Mouse (Mus musculus): ENCODE results near the gene Ncl. TPM values are rescaled to one million over a fixed set of nuclear protein-coding genes. Genes with fewer than 3 reads are reported as not detected.

The Ncl gene
- polyA plus RNA-seq, 1 experiment from 2014 or later = 219 TPM

DNA sequence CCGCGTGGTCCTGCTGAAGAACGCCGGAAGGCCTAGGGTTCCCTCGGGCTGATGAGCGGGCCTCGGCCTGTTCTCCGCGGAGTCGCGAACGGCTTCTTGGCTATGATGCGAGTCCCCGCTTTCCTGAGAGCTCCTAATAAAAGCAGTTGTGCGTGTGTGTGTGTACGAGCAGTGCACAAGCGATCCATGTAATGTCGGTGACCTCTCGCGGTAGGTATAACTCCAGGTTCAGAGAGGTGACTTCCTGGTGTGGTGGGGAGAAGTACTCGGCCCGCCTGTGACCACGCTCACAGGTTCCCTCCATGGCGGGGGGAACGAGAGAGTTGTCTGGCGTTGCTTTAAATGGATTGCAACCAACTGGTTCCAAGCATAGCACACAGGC, 589 bp upstream of the Ncl start:
- H3K27ac ChIP-seq = peak overlapping the region; percentile 79
- H3K4me1 ChIP-seq (replicated peaks) = peaks cover 21% of the 10 kb centered on the region
- no peaks in the 10 kb centered on the region for H3K27me3 ChIP-seq
- H3K9me3 ChIP-seq (replicated peaks) = no peaks in the 10 kb centered on the region
- peak overlapping the region; percentile 80 for H3K9ac ChIP-seq
- ATAC-seq (replicated peaks; ENCODE audit: insufficient number of reproducible peaks, insufficient read depth, low FRiP score, low read depth) = peak; percentile 1; the same call in 1 of the 2 replicates
- WGBS = under 1% methylated on average over 26 of the region's 26 CpGs
- peak overlapping the region; percentile 90 for H3K4me3 ChIP-seq
- peak overlapping the region; percentile 73 for H3K4me2 ChIP-seq
- H3K36me3 ChIP-seq = peaks cover 25% of the 10 kb centered on the region

DNA sequence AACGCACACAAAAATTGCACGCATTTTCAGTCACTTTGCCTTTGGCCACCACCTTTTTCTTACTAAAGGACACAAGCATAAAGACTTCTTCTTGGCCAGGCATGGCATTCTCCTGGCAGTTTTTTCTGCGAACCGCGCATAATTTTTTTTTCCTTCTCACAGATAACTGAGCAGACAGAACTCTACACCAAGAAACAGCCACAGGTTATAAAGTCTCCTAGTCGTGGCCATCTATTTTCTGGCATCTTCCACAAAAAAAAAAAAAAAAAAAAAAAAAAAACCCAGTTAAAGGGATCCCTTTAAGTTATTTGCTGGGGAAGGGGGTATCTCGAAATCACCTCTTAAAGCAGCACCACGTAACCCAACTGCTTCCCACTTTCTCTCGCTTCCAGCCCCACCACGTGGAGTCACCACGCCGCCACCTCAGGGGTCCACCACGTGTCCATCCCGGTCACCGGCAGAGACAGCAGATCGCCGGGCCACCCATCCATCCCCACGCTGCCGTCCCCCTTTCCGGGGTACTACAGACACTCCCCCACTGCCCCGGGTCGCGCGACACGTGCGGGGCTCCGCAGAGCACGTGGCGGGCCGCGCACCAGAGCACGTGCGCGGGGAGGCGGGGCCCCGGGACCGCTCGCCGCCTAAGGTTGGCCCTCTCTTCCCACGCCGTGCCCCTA, 833 bp downstream of the Ncl start:
- Histone ChIP-seq H3K4me3 (peak overlapping the region; percentile 90), H3K4me1 (replicated peaks) (peaks cover 21% of the 10 kb centered on the region), H3K36me3 (peaks cover 40% of the 10 kb centered on the region), H3K27me3 (no peaks in the 10 kb centered on the region), H3K4me2 (peak overlapping the region; percentile 91), H3K9me3 (replicated peaks) (no peaks in the 10 kb centered on the region), H3K27ac (peak overlapping the region; percentile 100), H3K9ac (peak overlapping the region; percentile 94)
- under 1% methylated on average over 41 of the region's 41 CpGs for WGBS
- no peak; the same call in 1 of the 2 replicates for ATAC-seq (replicated peaks; ENCODE audit: insufficient number of reproducible peaks, insufficient read depth, low FRiP score, low read depth)

DNA sequence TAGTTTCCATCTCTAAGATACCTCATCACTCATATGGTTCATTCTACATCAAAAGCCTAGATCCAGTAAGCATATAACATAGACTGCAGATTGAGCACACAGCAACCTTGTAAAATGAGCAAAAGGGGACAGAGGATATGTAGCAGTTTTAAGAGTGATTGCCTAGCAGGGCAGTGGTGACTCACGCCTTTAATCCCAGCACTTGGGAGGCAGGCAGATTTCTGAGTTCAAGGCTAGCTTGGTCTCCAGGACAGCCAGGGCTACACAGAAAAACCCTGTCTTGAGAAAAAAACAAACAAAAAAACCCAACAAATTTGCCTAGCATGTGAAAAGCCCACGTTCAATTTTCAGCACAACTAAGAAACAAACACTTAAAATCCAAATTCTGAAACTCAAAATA, 5.0 kb downstream of the Ncl start:
- peaks cover 80% of the 10 kb centered on the region for H3K36me3 ChIP-seq
- no peak overlapping the region for H3K27ac ChIP-seq
- H3K4me1 ChIP-seq (replicated peaks) = peaks cover 8% of the 10 kb centered on the region
- H3K9me3 ChIP-seq (replicated peaks) = no peaks in the 10 kb centered on the region
- ATAC-seq (replicated peaks; ENCODE audit: insufficient number of reproducible peaks, insufficient read depth, low FRiP score, low read depth) = no peak
- no peak overlapping the region for H3K4me2 ChIP-seq
- no peak overlapping the region for H3K9ac ChIP-seq
- no peak overlapping the region for H3K4me3 ChIP-seq
- H3K27me3 ChIP-seq = no peaks in the 10 kb centered on the region
- 82% methylated on average over 2 of the region's 2 CpGs for WGBS

DNA sequence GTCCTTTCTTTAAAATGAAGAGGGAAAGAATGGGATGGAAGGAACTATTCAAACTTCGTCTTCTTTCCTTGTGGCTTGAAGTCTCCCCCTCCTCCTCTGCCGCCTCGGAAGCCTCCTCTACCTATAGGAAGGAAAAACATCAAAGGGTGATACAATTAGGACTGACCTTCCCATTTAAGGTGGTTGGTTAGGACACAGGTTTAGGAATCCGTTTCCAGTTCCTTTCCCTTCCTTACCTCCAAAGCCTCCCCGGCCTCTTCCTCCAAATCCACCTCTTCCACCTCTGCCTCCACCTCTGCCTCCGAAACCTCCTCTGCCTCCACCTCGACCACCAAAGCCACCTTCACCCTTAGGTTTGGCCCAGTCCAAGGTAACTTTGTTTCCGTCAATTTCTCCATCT, 8.6 kb downstream of the Ncl start:
- no peak overlapping the region for H3K4me3 ChIP-seq
- H3K9me3 ChIP-seq (replicated peaks) = no peaks in the 10 kb centered on the region
- no peaks in the 10 kb centered on the region for H3K4me1 ChIP-seq (replicated peaks)
- H3K27me3 ChIP-seq = no peaks in the 10 kb centered on the region
- H3K27ac ChIP-seq = no peak overlapping the region
- H3K4me2 ChIP-seq = no peak overlapping the region
- no peak overlapping the region for H3K9ac ChIP-seq
- no peak for ATAC-seq (replicated peaks; ENCODE audit: insufficient number of reproducible peaks, insufficient read depth, low FRiP score, low read depth)
- WGBS = 83% methylated on average over 8 of the region's 8 CpGs
- H3K36me3 ChIP-seq = peaks cover 83% of the 10 kb centered on the region

DNA sequence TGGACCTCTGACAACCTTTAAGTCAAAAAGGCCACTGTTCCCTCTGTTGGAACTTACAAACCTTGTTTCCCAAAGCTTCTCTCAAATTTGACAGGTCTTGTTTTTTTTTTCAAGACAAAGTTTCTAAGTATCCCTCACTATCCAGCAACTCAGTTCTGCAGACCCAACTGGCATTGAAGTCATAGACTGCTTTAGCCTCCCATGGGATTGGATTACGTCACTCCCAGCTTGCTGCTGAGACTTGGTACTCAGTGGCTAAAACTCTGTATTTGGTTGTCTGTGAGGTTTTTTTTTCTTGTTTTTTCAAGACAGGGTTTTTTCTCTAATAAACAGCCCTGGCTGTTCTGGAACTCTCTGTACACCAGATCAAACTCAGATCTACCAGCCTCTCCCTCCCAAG, 9.5 kb downstream of the Ncl start:
- no peaks in the 10 kb centered on the region for H3K9me3 ChIP-seq (replicated peaks)
- H3K9ac ChIP-seq = no peak overlapping the region
- H3K4me1 ChIP-seq (replicated peaks) = no peaks in the 10 kb centered on the region
- H3K4me2 ChIP-seq = no peak overlapping the region
- no peaks in the 10 kb centered on the region for H3K27me3 ChIP-seq
- H3K27ac ChIP-seq = no peak overlapping the region
- ATAC-seq (replicated peaks; ENCODE audit: insufficient number of reproducible peaks, insufficient read depth, low FRiP score, low read depth) = no peak
- 87% methylated on average over 1 of the region's 1 CpGs for WGBS
- H3K36me3 ChIP-seq = peaks cover 74% of the 10 kb centered on the region
- H3K4me3 ChIP-seq = no peak overlapping the region

DNA sequence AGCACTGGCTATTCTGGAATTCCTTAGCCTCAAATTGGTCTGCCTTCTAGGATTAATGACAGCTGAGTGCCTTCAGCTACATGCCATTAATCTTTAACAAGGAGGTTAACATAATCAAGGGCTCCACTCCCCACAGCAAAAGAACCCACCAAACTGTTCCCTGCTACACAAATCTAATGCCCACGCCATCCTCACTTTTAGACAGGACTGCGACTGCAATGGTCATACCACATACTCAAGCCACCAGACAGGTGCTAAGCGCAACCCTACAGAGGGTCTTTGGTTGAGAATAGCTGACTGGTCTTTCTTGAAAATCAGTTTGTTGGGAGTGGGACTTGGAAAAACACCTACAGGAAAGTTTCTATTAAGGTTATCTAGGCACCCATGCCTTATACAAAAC, 10.0 kb downstream of the Ncl start:
- 93% methylated on average over 3 of the region's 3 CpGs for WGBS
- Histone ChIP-seq H3K9ac (no peak overlapping the region), H3K4me3 (no peak overlapping the region), H3K36me3 (peaks cover 69% of the 10 kb centered on the region), H3K27ac (no peak overlapping the region), H3K27me3 (no peaks in the 10 kb centered on the region), H3K4me2 (no peak overlapping the region), H3K9me3 (replicated peaks) (no peaks in the 10 kb centered on the region), H3K4me1 (replicated peaks) (no peaks in the 10 kb centered on the region)
- no peak for ATAC-seq (replicated peaks; ENCODE audit: insufficient number of reproducible peaks, insufficient read depth, low FRiP score, low read depth)

DNA sequence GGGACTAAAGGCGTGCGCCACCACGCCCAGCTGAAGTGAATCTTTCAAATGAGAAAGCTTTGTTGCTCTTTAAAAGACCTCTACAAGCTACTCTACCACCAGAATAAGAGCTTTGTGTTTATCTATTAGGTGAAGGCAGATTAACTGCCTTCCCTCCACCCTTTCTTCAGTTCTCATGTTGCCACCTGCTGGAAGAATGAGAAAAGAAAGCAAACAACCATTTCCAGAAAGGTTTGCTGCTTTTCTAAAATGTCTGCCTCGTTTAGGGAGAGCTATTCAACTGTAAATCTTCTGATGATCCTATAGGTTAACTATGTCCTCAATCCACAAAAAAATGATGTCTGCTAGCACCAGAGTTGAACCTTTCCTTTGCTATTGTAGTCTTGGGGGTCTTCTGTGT, 10.4 kb downstream of the Ncl start:
- no peak overlapping the region for H3K27ac ChIP-seq
- H3K9me3 ChIP-seq (replicated peaks) = no peaks in the 10 kb centered on the region
- H3K36me3 ChIP-seq = peaks cover 65% of the 10 kb centered on the region
- no peaks in the 10 kb centered on the region for H3K27me3 ChIP-seq
- WGBS = 77% methylated on average over 4 of the region's 4 CpGs
- H3K4me2 ChIP-seq = no peak overlapping the region
- H3K4me3 ChIP-seq = no peak overlapping the region
- no peaks in the 10 kb centered on the region for H3K4me1 ChIP-seq (replicated peaks)
- no peak overlapping the region for H3K9ac ChIP-seq
- no peak for ATAC-seq (replicated peaks; ENCODE audit: insufficient number of reproducible peaks, insufficient read depth, low FRiP score, low read depth)

DNA sequence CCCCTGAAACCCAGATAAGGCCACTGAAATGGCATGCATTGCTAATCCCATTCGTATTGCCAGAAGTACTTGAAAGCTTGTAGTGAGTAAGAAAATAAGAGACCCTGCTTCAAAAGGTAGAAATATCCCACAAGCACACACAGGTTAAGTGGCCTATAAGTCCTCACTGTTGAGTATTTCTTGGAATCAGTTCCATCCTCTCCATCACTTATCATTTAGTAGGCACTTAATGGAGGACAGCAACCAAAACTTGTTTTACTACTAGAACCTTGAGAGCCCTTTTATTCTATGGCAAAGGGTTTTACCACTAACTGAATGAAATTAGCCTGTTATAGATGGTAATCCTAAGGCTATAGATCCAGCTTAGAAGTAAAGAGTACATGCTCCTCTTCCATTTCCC, 11.1 kb downstream of the Ncl start:
- H3K27me3 ChIP-seq = no peaks in the 10 kb centered on the region
- H3K4me3 ChIP-seq = no peak overlapping the region
- no peak overlapping the region for H3K9ac ChIP-seq
- H3K9me3 ChIP-seq (replicated peaks) = no peaks in the 10 kb centered on the region
- H3K36me3 ChIP-seq = peaks cover 58% of the 10 kb centered on the region
- no peaks in the 10 kb centered on the region for H3K4me1 ChIP-seq (replicated peaks)
- 88% methylated on average over 1 of the region's 1 CpGs for WGBS
- H3K4me2 ChIP-seq = no peak overlapping the region
- H3K27ac ChIP-seq = no peak overlapping the region
- ATAC-seq (replicated peaks; ENCODE audit: insufficient number of reproducible peaks, insufficient read depth, low FRiP score, low read depth) = no peak

DNA sequence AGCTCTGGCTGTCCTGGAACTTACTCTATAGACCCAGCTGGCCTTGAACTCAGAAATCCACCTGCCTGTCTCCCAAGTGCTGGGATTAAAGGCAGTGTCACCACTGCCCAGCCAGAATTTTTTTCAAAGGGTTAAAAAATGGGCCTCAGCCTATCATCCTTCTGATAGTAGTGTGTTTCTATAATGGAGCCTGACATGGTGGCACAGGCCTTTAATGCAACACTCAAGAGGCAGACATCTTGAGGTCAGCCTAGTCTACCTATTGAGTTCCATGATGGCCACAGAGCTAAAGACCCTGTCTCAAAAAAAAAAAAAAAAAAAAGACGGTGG, 11.5 kb downstream of the Ncl start:
- H3K4me3 ChIP-seq = no peak overlapping the region
- no peaks in the 10 kb centered on the region for H3K27me3 ChIP-seq
- H3K4me2 ChIP-seq = no peak overlapping the region
- 60% methylated on average over 1 of the region's 1 CpGs for WGBS
- peaks cover 55% of the 10 kb centered on the region for H3K36me3 ChIP-seq
- ATAC-seq (replicated peaks; ENCODE audit: insufficient number of reproducible peaks, insufficient read depth, low FRiP score, low read depth) = no peak
- H3K4me1 ChIP-seq (replicated peaks) = no peaks in the 10 kb centered on the region
- H3K9ac ChIP-seq = no peak overlapping the region
- H3K9me3 ChIP-seq (replicated peaks) = no peaks in the 10 kb centered on the region
- H3K27ac ChIP-seq = no peak overlapping the region

DNA sequence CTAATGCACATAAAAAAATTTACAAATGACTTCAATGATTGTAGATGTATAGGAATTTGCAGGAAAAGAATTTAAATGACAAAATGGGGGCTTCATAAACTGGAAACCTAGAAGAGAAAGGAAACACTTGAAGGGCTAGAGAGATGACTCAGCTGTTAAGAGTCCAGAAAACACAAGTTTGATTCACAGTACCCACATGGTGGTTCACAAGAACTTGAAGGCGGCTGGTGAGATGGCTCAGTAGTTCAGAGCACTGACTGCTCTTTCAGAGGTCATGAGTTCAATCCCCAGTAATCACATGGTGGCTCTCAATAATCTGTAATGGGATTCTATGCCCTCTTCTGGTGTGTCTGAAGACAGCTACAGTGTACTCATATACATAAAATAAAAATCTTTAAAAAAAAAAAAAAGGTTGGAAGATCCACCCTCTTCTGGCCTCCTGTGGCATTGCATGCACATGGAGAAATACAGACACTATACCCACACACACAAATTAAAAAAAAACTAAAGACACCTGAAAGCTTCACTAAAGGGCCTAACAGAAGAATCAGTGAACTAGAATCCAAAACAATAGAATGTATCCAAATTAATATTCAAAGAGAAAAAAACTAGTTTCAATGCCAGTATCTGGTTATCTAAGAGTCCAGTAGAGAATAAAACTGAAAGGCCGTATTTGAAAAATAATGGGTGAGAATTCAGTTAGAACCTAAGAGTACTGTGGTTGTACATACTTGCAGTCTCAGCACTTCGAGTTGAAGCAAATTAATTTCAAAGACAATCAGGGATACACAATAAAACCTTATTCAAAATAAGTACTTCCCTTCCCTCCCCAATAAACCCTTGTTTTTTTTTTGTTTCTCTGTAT, 12.1 kb downstream of the Ncl start:
- Histone ChIP-seq H3K36me3 (peaks cover 49% of the 10 kb centered on the region), H3K27me3 (no peaks in the 10 kb centered on the region), H3K4me1 (replicated peaks) (no peaks in the 10 kb centered on the region), H3K27ac (no peak overlapping the region), H3K4me3 (no peak overlapping the region), H3K9me3 (replicated peaks) (no peaks in the 10 kb centered on the region), H3K4me2 (no peak overlapping the region), H3K9ac (no peak overlapping the region)
- 92% methylated on average over 3 of the region's 3 CpGs for WGBS
- no peak for ATAC-seq (replicated peaks; ENCODE audit: insufficient number of reproducible peaks, insufficient read depth, low FRiP score, low read depth)

DNA sequence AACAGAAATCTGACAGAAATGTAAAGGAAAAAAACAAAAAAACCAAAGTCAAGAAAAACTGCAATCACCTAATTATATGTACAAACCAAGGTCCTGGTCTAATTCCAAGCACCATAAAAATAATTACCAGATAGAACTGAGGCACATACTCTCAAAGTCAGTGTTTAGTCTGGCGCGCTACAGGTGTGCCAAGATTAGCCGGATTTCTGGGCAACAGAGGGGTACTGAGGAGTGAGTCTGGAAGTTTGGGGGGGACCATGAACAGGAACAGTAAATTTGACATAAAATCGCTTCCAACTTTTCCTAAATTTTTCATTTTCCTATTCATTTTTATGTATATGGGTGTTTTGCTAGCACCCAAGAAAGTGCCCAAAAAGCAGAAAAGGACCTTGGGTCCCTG, 13.2 kb downstream of the Ncl start:
- Histone ChIP-seq H3K4me3 (no peak overlapping the region), H3K9ac (no peak overlapping the region), H3K27ac (no peak overlapping the region), H3K36me3 (peaks cover 38% of the 10 kb centered on the region), H3K27me3 (no peaks in the 10 kb centered on the region), H3K4me2 (no peak overlapping the region), H3K9me3 (replicated peaks) (no peaks in the 10 kb centered on the region), H3K4me1 (replicated peaks) (no peaks in the 10 kb centered on the region)
- WGBS = 87% methylated on average over 4 of the region's 4 CpGs
- no peak for ATAC-seq (replicated peaks; ENCODE audit: insufficient number of reproducible peaks, insufficient read depth, low FRiP score, low read depth)

DNA sequence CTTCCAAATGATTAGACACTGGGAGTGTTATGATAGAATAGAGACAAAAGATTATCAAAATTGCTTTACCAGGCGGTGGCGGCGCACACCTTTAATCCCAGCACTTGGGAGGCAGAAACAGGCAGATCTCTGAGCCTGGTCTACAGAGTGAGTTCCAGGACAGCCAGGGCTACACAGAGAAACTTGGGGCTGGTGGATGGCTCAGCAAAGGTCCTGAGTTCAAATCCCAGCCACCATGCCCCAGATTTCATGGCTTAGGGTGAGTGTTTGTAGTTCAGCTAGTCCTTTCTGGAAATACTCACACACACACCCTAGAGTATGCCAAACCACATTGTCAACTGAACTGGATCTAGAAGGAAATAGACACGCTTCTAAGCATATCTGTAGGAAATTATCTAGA, 14.1 kb downstream of the Ncl start:
- no peak overlapping the region for H3K27ac ChIP-seq
- no peak for ATAC-seq (replicated peaks; ENCODE audit: insufficient number of reproducible peaks, insufficient read depth, low FRiP score, low read depth)
- WGBS = 84% methylated on average over 4 of the region's 4 CpGs

More for the DNA sequence above, 14.1 kb downstream of the Ncl start:
- no peaks in the 10 kb centered on the region for H3K27me3 ChIP-seq
- H3K4me3 ChIP-seq = no peak overlapping the region
- no peak overlapping the region for H3K9ac ChIP-seq
- no peak overlapping the region for H3K4me2 ChIP-seq
- H3K36me3 ChIP-seq = peaks cover 29% of the 10 kb centered on the region
- H3K9me3 ChIP-seq (replicated peaks) = no peaks in the 10 kb centered on the region
- H3K4me1 ChIP-seq (replicated peaks) = no peaks in the 10 kb centered on the region
